Comparison of ENCODE assay signal across 8 mouse cellular contexts in genomic region chr2:26516275-26516674, GRCm38 (mm10). TPM values are rescaled to one million over a fixed set of nuclear protein-coding genes. Genes with fewer than 3 reads are reported as not detected.
DNase-seq lines count a peak whose midpoint lies in the region; ATAC-seq and TF ChIP-seq lines count a peak whose summit lies in the region.

TSS of gene Notch1 (minus strand) at chr2:26516663.

- H3K4me1 ChIP-seq in E14TG2a.4 (replicated peaks; ENCODE audit: low read depth, low read length): peaks cover 31% of the 10 kb centered on the region
- peaks cover 15% of the 10 kb centered on the region for H3K4me1 ChIP-seq in forebrain, embryonic 15.5 days
- H3K4me1 ChIP-seq in midbrain, embryonic 15.5 days: no peaks in the 10 kb centered on the region

- 49% methylated on average over 12 of the region's 12 CpGs for WGBS in forebrain, embryonic 15.5 days
- 51% methylated on average over 12 of the region's 12 CpGs for WGBS in midbrain, embryonic 15.5 days

- H3K4me3 ChIP-seq in E14TG2a.4 (replicated peaks; ENCODE audit: low read length): peak within 1 kb of the TSS; percentile 26; the same call in 1 of the 2 replicates
- no peak within 1 kb of the TSS for H3K4me3 ChIP-seq in forebrain, embryonic 15.5 days
- H3K4me3 ChIP-seq in midbrain, embryonic 15.5 days: no peak within 1 kb of the TSS

- no peak within 1 kb of the TSS for H3K27ac ChIP-seq in forebrain, embryonic 15.5 days (replicated peaks)
- peak within 1 kb of the TSS; percentile 12; the same call in 1 of the 2 replicates for H3K27ac ChIP-seq in midbrain, embryonic 15.5 days

- no peak for ATAC-seq in forebrain, embryonic 15.5 days (replicated peaks)
- ATAC-seq in hematopoietic stem cell, adult 5-6 weeks (replicated peaks in 1 of 2; ENCODE audit: insufficient read depth in 1 of 2, low FRiP score in 2 of 2, low TSS enrichment in 1 of 2, low read depth in 1 of 2, poor library complexity in 2 of 2, severe bottlenecking in 2 of 2): no peak
- no peak for ATAC-seq in midbrain, embryonic 15.5 days (replicated peaks)

- peaks cover 16% of the 10 kb centered on the region; the same call in 1 of the 2 replicates for H3K27me3 ChIP-seq in E14TG2a.4 (ENCODE audit: insufficient read depth, low read length)
- no peaks in the 10 kb centered on the region for H3K27me3 ChIP-seq in forebrain, embryonic 15.5 days
- no peaks in the 10 kb centered on the region for H3K27me3 ChIP-seq in midbrain, embryonic 15.5 days (replicated peaks)

- no peak within 1 kb of the TSS for H3K9ac ChIP-seq in forebrain, embryonic 15.5 days (replicated peaks)
- no peak within 1 kb of the TSS for H3K9ac ChIP-seq in midbrain, embryonic 15.5 days

- no peak for TF ChIP-seq CTCF in E14TG2a.4 (conservative IDR thresholded peaks at IDR 0.05; ENCODE audit: low read length)

- DNase-seq in adipocyte (ENCODE audit: low spot score): peak; percentile 48
- DNase-seq in layer of hippocampus, postnatal 14 days (ENCODE audit: low spot score in 2 of 2): no peak
- DNase-seq in right cerebral cortex, adult 2 months (ENCODE audit: low spot score in 2 of 2): no peak
- no peak for DNase-seq in cerebellum, postnatal 36 days

- H3K4me2 ChIP-seq in forebrain, embryonic 15.5 days (replicated peaks): no peak within 1 kb of the TSS
- H3K4me2 ChIP-seq in midbrain, embryonic 15.5 days: no peak within 1 kb of the TSS

- H3K36me3 ChIP-seq in E14TG2a.4 (ENCODE audit: insufficient read depth, low read length): no peaks in the 10 kb centered on the region
- no peaks in the 10 kb centered on the region for H3K36me3 ChIP-seq in forebrain, embryonic 15.5 days
- H3K36me3 ChIP-seq in midbrain, embryonic 15.5 days (replicated peaks): no peaks in the 10 kb centered on the region

- no peaks in the 10 kb centered on the region for H3K9me3 ChIP-seq in E14TG2a.4 (ENCODE audit: low read length)
- H3K9me3 ChIP-seq in forebrain, embryonic 15.5 days: no peaks in the 10 kb centered on the region
- no peaks in the 10 kb centered on the region for H3K9me3 ChIP-seq in midbrain, embryonic 15.5 days

RNA-seq across cellular contexts. Expression of gene Notch1, which starts in this region (rescaled TPM):
- 22.6 and 26.1 TPM in 2 replicates for polyA plus RNA-seq in forebrain, embryonic 15.5 days (2015; fragmentation: Nextera tagmentation; extraction: Ambion mirVana)
- total RNA-seq in hematopoietic stem cell, adult 5-6 weeks (2017): 21.6 and 23.7 TPM in 2 replicates
- 10 to 100 TPM; 35.4 to 45.2 TPM for total RNA-seq in layer of hippocampus, postnatal 14 days (2021)
- polyA plus RNA-seq in midbrain, embryonic 15.5 days (2015; fragmentation: Nextera tagmentation; extraction: Ambion mirVana): 15.6 and 17.6 TPM in 2 replicates
